Mouse (Mus musculus): ENCODE results near the gene Ltbp2. TPM values are rescaled to one million over a fixed set of nuclear protein-coding genes. Genes with fewer than 3 reads are reported as not detected.

The Ltbp2 gene
- polyA plus RNA-seq, 1 experiment from 2014 or later: 0.10 TPM

DNA sequence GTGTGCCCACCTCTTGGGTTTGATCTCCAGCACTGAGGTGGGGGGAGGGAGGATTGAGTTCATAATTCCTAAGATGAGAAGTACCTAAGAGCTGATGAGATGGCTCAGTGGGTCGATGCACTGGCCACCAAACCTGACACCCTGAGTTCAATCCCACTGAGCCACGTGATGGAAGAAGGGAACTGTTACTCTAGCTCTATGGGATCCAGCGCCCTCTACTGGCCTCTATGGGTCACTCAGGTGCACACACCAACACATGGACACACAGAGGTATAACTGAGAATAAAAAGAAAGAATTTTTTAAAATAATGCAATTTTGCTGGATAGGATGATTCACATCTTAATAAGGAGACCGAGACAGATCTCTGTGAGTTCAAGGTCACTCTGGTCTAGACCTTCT, 57.8 kb downstream of the Ltbp2 start:
- Histone ChIP-seq H3K4me2 (no peak overlapping the region), H3K4me3 (replicated peaks) (no peak overlapping the region), H3K36me3 (no peaks in the 10 kb centered on the region), H3K9ac (no peak overlapping the region), H3K9me3 (replicated peaks) (no peaks in the 10 kb centered on the region), H3K4me1 (replicated peaks) (peaks cover 52% of the 10 kb centered on the region), H3K27ac (peak overlapping the region; percentile 94), H3K27me3 (peaks cover 5% of the 10 kb centered on the region; the same call in 1 of the 2 replicates)
- 55% methylated on average over 4 of the region's 4 CpGs for WGBS (ENCODE audit: insufficient replicate concordance)
- DNase-seq (no peak), ATAC-seq (ENCODE audit: low read depth) (no peak)

DNA sequence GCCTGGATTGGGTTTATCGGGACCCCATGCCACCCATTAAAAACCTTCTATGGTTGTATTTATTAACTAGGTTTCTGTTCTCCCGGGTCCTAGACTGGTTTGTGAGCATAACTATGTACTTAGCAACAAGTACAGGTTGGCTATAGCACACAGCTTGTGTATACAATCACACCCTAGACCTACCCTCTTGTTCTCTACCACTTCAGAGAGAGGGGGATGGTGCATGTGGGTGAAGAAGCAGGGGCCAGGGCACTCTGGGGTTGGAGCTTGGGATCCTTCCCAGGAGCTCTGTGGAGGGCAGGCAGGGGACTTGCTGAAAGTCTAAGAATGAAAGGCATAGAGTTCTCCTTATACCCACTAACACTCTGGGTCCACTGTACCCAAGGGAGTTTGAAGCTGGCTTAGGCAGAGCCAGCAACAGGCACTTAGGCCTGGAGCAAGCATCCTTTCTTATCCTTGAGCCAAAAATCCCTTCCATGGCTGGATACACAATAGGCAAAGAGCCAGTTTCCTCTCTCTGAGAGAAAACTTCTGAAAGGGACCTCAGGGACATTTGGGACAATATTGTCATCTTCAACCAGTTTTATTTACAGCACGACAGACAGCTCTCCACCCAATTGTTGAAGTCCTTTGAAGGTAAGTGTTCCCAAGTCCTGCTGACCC, 61.5 kb downstream of the Ltbp2 start:
- Histone ChIP-seq H3K27ac (no peak overlapping the region), H3K9ac (no peak overlapping the region), H3K4me2 (no peak overlapping the region), H3K4me1 (replicated peaks) (peaks cover 36% of the 10 kb centered on the region), H3K9me3 (replicated peaks) (no peaks in the 10 kb centered on the region), H3K36me3 (no peaks in the 10 kb centered on the region), H3K27me3 (0 out of 2 replicates have a peak, but pooled peaks cover 4% of the 10 kb centered on the region), H3K4me3 (replicated peaks) (no peak overlapping the region)
- 65% methylated on average over 3 of the region's 3 CpGs for WGBS (ENCODE audit: insufficient replicate concordance)
- no peak for DNase-seq
- no peak for ATAC-seq (ENCODE audit: low read depth)

DNA sequence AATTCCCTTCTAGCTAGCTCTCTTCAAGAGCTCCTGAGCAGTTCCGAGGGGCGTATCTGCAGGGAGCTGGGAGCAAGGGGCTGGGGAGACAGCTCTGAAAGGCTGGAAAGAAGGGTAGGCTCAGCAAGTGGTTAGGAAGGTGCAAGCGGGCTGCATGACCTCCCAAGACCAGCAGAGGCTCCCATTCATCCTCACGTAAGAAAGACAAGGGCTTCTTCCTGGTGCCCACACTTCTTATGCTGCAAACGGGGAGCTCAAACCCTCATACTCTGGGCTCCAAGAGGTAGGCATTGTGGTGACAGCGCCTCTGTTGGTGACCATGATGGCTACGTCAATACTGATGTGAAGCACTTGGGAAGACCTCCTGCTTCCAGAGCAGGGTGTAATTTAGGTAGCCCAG, 62.6 kb downstream of the Ltbp2 start:
- DNase-seq (no peak), ATAC-seq (ENCODE audit: low read depth) (no peak)
- Histone ChIP-seq H3K27ac (no peak overlapping the region; the same call in 1 of the 2 replicates), H3K4me3 (replicated peaks) (no peak overlapping the region), H3K9ac (no peak overlapping the region), H3K36me3 (no peaks in the 10 kb centered on the region), H3K27me3 (0 out of 2 replicates have a peak, but pooled peaks cover 8% of the 10 kb centered on the region), H3K4me2 (no peak overlapping the region), H3K4me1 (replicated peaks) (peaks cover 26% of the 10 kb centered on the region), H3K9me3 (replicated peaks) (no peaks in the 10 kb centered on the region)
- WGBS (ENCODE audit: insufficient replicate concordance): 42% methylated on average over 7 of the region's 7 CpGs

DNA sequence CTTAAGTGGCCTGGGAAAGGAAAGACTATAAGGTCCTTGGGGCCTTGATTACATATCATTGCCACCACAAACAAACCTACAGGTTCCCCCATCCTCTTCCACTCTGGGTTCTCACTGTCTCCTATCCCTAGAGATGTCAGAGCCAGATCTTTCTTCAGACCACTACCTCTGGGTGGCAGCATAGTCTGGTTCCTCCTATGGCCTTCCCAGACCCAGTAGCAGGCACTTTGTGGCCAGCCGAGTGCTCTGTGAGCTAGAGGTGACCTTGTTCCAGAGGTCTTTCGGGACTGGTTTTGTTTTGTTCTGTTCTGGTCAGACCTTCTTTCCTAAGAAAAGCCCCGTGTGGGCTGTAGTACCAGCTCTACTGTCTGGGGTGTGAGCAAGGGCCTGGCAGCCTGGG, 64.3 kb downstream of the Ltbp2 start:
- no peak for DNase-seq
- no peak overlapping the region for H3K9ac ChIP-seq
- peaks cover 24% of the 10 kb centered on the region for H3K27me3 ChIP-seq
- no peak for ATAC-seq (ENCODE audit: low read depth)
- H3K9me3 ChIP-seq (replicated peaks): no peaks in the 10 kb centered on the region
- no peak overlapping the region for H3K4me2 ChIP-seq
- no peak overlapping the region for H3K4me3 ChIP-seq (replicated peaks)
- H3K27ac ChIP-seq: no peak overlapping the region
- peaks cover 15% of the 10 kb centered on the region for H3K4me1 ChIP-seq (replicated peaks)
- 46% methylated on average over 3 of the region's 3 CpGs for WGBS (ENCODE audit: insufficient replicate concordance)
- no peaks in the 10 kb centered on the region for H3K36me3 ChIP-seq

DNA sequence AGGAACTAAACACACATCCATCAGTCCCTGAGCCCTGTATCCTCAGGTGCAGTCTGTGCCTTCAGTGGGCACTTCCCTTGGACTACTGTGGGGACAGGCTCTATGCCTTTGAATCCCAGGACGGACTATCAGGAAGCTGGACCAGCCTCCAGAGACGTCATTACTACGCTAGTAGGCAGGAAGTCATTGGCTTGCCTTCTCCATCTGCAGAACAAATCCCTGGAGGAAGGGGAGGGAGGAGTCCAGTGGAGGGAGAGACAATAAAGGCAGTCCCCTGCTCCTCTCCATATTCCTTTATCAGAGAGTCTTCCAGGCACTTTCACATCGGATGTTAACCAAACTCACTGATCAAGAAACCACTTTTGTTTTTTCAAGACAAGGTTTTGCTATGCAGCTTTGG, 64.8 kb downstream of the Ltbp2 start:
- DNase-seq: no peak
- WGBS (ENCODE audit: insufficient replicate concordance): 31% methylated on average over 4 of the region's 4 CpGs

DNA sequence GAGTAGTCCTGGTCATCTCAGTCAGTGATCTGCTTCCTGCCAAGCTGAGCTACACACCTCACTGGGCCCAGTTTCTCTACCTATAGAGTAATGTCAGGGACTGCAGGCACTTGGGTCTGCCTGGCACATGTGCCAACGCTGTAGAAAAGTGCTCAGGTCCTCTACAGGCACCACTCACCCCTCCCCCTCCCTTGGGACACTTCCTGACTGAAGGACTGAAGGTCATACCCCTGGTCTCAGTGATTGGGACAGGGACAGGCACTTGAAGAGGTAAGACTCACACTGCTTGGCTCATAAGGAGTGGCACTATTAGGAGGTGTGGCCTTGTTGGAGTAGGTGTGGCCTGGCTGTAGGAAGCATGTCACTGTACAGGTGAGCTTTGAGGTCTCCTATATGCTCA, 65.5 kb downstream of the Ltbp2 start:
- DNase-seq: no peak
- Histone ChIP-seq H3K4me2 (no peak overlapping the region), H3K9me3 (replicated peaks) (no peaks in the 10 kb centered on the region), H3K27me3 (peaks cover 32% of the 10 kb centered on the region), H3K27ac (no peak overlapping the region), H3K9ac (no peak overlapping the region), H3K36me3 (no peaks in the 10 kb centered on the region), H3K4me1 (replicated peaks) (peaks cover 14% of the 10 kb centered on the region), H3K4me3 (replicated peaks) (no peak overlapping the region)
- no peak for ATAC-seq (ENCODE audit: low read depth)
- WGBS (ENCODE audit: insufficient replicate concordance): 58% methylated on average over 1 of the region's 1 CpGs

More for the DNA sequence above, 64.8 kb downstream of the Ltbp2 start:
- H3K9me3 ChIP-seq (replicated peaks): no peaks in the 10 kb centered on the region
- H3K27me3 ChIP-seq: peaks cover 25% of the 10 kb centered on the region
- no peaks in the 10 kb centered on the region for H3K36me3 ChIP-seq
- ATAC-seq (ENCODE audit: low read depth): no peak
- peaks cover 18% of the 10 kb centered on the region for H3K4me1 ChIP-seq (replicated peaks)
- H3K4me3 ChIP-seq (replicated peaks): no peak overlapping the region
- H3K9ac ChIP-seq: no peak overlapping the region
- no peak overlapping the region for H3K27ac ChIP-seq
- no peak overlapping the region for H3K4me2 ChIP-seq

DNA sequence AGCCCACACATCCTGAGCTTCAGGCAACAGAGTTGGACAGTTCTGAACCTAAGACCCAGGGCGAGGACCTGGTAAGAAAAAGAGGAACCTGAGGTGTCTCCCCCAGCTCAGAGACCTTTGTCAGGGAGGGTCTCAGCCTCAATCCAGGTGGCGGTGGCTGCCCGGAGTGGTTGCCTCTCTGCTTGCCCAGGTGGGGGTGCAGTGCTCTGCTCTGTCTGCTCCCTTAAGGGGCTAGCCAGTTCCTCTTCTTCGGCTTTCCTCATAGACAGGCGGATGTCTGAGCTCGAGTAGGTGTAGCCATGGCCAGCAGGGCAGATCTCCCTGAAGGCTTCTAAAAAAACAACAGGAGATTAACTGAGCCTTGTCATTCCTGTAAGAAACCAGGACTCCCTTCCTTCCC, 67.3 kb downstream of the Ltbp2 start:
- Histone ChIP-seq H3K27me3 (peaks cover 42% of the 10 kb centered on the region), H3K27ac (no peak overlapping the region), H3K4me2 (no peak overlapping the region), H3K4me1 (replicated peaks) (0 out of 2 replicates have a peak, but pooled peaks cover 7% of the 10 kb centered on the region), H3K9me3 (replicated peaks) (no peaks in the 10 kb centered on the region), H3K36me3 (no peaks in the 10 kb centered on the region), H3K9ac (no peak overlapping the region), H3K4me3 (replicated peaks) (no peak overlapping the region)
- ATAC-seq (ENCODE audit: low read depth): no peak
- WGBS (ENCODE audit: insufficient replicate concordance): 38% methylated on average over 6 of the region's 6 CpGs
- no peak for DNase-seq

DNA sequence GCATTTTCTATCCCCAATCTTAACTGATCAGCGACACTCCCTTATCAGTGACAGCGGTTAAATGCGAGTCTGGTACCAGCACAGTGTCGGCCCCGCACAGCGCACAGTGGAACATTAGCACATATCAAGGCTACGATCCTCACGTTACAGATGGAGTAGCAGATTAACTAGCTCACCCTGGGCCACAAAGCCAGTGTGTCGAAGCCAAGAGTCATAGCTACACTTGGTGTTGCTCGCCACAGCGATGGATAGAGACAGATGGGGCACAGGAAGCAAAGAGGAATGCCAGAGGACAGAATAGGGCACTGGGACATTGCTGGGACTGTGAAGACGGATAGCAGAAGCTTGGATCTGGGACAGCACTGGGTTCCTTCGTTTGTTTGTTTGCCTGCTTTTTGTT, 69.0 kb downstream of the Ltbp2 start:
- ATAC-seq (ENCODE audit: low read depth) (no peak), DNase-seq (no peak)
- no peaks in the 10 kb centered on the region for H3K9me3 ChIP-seq (replicated peaks)
- no peak overlapping the region for H3K4me2 ChIP-seq
- H3K4me1 ChIP-seq (replicated peaks): 0 out of 2 replicates have a peak, but pooled peaks cover 7% of the 10 kb centered on the region
- WGBS (ENCODE audit: insufficient replicate concordance): 61% methylated on average over 13 of the region's 13 CpGs
- H3K9ac ChIP-seq: no peak overlapping the region
- peaks cover 42% of the 10 kb centered on the region for H3K27me3 ChIP-seq
- H3K27ac ChIP-seq: no peak overlapping the region
- no peaks in the 10 kb centered on the region for H3K36me3 ChIP-seq
- no peak overlapping the region for H3K4me3 ChIP-seq (replicated peaks)

DNA sequence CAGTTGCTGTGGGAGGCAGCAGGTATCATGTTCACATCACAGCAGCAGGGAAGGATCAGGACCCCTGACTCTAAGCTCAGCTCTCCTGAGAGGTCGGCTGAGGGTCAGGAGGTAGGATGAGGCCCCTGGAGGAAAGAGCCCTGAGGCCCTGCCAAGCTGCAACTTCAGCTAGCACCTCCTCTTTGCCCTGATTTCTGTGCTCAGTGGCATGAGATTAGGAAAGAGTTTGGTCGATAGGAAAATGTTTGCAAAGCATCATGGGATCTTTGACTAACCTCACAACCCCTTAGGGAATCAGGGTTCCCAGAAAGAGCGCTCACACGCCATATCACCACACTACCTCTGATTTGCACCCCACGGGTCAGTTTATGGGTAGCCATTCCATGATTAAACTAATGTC, 69.6 kb downstream of the Ltbp2 start:
- Histone ChIP-seq H3K4me1 (replicated peaks) (0 out of 2 replicates have a peak, but pooled peaks cover 7% of the 10 kb centered on the region), H3K27me3 (peaks cover 48% of the 10 kb centered on the region), H3K36me3 (no peaks in the 10 kb centered on the region), H3K27ac (no peak overlapping the region), H3K9me3 (replicated peaks) (no peaks in the 10 kb centered on the region), H3K4me2 (no peak overlapping the region), H3K9ac (no peak overlapping the region), H3K4me3 (replicated peaks) (no peak overlapping the region)
- DNase-seq: no peak
- ATAC-seq (ENCODE audit: low read depth): no peak
- 51% methylated on average over 5 of the region's 5 CpGs for WGBS (ENCODE audit: insufficient replicate concordance)

DNA sequence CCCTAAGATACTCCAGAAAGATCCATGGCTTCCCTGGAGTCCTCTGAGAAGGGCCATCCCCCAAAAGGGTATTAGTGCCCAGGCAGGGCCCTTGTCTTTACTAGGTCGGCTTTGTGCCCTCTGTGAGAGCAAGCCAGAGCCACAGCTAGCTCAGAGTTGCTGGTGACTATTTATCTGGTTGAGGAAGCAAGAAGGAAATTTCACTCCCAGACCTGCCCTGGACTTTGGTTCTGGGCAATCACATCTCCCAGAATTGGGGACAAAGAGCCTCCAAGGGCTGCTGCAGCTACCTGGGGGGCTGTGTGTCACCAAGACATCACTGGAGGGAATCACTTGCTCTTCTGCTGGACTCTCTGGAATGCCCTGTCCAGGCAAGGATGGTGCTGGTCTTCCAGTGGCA, 70.3 kb downstream of the Ltbp2 start:
- no peak for DNase-seq
- 0 out of 2 replicates have a peak, but pooled peaks cover 7% of the 10 kb centered on the region for H3K4me1 ChIP-seq (replicated peaks)
- H3K36me3 ChIP-seq: no peaks in the 10 kb centered on the region
- no peak overlapping the region for H3K27ac ChIP-seq
- no peak overlapping the region for H3K4me2 ChIP-seq
- H3K9me3 ChIP-seq (replicated peaks): no peaks in the 10 kb centered on the region
- ATAC-seq (ENCODE audit: low read depth): no peak
- no peak overlapping the region for H3K4me3 ChIP-seq (replicated peaks)
- 52% methylated on average over 1 of the region's 1 CpGs for WGBS (ENCODE audit: insufficient replicate concordance)
- H3K9ac ChIP-seq: no peak overlapping the region
- peaks cover 52% of the 10 kb centered on the region for H3K27me3 ChIP-seq

DNA sequence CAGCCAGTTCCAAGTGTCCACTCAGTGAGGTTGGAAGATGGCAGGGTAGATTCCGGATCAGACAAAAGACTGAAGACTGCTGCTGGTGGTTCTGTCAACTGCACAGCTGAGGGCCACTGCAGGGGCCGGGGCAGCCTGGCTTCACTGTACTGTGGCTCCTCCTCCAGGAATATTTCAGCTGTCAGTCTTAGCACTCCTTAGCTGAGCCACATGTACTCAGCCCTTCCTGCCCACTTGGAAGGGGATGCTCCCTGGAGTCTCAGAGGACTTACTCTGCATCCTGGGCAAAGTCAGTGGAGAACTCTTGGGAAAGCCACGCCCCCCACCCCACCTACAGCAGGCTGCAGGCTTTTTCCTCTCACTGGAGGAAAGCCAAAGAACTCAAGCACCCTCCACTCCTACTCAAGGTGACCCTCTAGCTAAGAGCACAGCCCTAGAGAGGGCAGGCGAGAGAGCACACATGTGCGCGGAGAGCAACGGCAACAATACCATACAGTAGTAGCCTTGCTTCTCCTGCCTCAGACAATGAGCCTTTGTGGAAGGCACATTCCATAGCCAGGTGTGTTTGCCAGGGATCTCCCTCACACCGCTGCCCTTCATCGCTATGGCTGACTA, 71.0 kb downstream of the Ltbp2 start:
- H3K4me2 ChIP-seq: no peak overlapping the region
- DNase-seq (no peak), ATAC-seq (ENCODE audit: low read depth) (no peak)
- peaks cover 55% of the 10 kb centered on the region for H3K27me3 ChIP-seq
- no peak overlapping the region for H3K9ac ChIP-seq
- 0 out of 2 replicates have a peak, but pooled peaks cover 7% of the 10 kb centered on the region for H3K4me1 ChIP-seq (replicated peaks)
- H3K4me3 ChIP-seq (replicated peaks): no peak overlapping the region
- H3K36me3 ChIP-seq: no peaks in the 10 kb centered on the region
- H3K27ac ChIP-seq: no peak overlapping the region
- no peaks in the 10 kb centered on the region for H3K9me3 ChIP-seq (replicated peaks)
- 66% methylated on average over 9 of the region's 9 CpGs for WGBS (ENCODE audit: insufficient replicate concordance)

DNA sequence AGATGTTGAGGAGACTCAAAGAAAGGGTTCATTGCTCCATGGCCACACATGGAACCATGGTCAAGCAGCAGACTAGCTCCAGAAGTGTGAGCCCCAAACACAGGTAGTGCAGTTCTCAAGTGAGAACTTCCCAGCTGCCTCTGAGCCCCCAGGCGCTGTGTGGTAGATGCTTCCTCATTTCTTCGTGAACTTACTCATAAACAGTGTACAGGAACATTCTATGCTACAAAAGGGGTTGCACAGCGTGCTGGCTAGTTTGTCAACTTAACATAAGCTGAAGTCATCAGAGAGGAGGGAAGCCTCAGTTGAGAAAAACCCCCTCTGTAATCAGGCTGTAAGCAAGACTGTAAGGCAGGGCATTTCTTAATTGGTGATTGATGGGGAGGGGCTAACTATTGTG, 73.7 kb downstream of the Ltbp2 start:
- Histone ChIP-seq H3K9ac (no peak overlapping the region), H3K4me1 (replicated peaks) (peaks cover 13% of the 10 kb centered on the region; the same call in 1 of the 2 replicates), H3K4me3 (replicated peaks) (no peak overlapping the region), H3K27me3 (peaks cover 43% of the 10 kb centered on the region), H3K9me3 (replicated peaks) (no peaks in the 10 kb centered on the region), H3K36me3 (no peaks in the 10 kb centered on the region), H3K4me2 (no peak overlapping the region), H3K27ac (no peak overlapping the region)
- 33% methylated on average over 3 of the region's 3 CpGs for WGBS (ENCODE audit: insufficient replicate concordance)
- DNase-seq (no peak), ATAC-seq (ENCODE audit: low read depth) (no peak)
